Mouse (Mus musculus) thymus, adult 18-20 months (tissue): ENCODE data around the gene Car5a.
A peak's percentile ranks its signal among the peaks of the same experiment; 100 is the strongest.

Source experiments
- DNase-seq, 2 experiments: peaks; one replicate each; pipeline ENCODE4 v3.0.0; 2022; ENCODE audit warnings: mixed read lengths in 2 of 2

The Car5a gene

DNA sequence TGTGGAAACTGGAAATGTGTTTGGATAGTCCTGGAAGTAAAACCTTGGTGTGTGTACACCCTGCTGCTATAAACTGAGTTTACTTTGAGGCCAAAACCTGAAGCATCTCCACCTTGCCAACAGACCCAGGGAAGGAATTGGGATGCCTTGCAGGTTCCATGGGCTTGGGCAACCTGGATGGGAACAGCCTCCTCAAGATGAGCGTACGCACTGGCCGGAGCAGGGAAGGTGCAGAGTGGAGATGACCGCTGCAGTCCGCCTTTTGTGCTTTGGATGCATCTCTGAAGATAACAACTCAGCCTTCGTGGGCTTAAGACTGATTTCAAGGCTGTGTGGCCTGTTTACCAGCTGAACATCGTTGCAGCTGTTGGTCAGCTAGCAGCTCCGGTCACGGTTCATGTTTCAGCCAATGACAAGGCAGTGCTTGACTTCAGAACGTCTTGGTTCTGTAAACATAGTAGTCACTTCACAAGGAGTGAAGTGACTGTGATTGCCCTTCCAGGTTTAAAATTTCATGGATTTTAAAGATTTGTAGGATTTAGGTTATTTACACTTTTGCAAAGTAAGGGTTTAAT lies 10.4 kb upstream of the Car5a start:
- no peak for DNase-seq

DNA sequence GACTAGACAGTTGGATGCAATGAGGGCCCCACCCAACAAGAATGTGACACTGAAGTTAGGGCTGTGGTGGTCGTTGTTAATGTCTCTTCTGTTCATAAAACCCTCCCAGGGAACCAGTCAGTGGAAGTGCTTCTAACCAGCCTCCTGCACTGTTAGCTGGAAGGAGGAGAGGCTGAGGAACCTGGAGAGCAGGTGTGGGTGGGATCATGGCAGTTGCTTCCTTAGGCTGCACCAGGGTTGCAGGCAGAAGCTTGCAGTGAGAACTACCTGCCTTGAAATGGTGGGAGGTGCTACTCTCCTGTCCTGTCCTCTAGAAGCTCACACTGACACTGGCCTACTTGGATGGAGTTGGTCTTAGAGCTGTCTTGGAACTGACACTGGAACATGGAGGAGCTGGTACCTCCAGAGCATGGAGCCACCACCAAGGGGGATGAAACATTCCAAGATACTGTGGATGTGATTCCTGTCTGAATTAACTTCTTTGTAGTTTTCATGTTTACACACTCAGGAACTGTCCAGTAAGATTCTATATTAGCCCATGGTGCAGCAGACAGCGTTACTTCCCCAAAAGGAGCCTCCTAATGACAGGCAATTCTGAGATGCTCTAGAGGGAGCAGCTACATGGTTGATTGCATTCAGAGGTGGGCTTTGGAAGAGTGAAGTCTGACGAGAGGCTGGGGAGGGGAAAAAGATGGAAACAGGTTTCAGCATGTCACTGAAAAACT lies 9.3 kb upstream of the Car5a start:
- DNase-seq, result no peak

DNA sequence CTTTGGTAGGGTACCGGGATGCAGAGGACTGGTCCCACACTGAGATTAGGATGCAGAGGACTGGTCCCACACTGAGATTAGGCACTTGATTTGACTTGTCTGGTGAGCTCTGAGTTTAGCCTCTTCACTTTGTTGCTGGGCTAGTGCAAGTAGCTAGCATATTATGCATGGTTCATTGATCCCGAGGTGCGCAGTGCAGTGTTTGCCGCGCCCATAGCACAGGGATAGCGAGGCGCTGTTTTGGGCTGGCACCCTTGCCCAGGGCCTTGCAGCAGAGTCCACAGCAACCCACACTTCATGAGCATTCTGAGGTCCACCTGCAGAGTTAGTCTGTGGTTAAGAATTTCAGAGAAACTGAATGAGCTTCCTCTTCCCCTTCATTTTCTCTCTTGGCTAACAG lies 8.1 kb upstream of the Car5a start:
- no peak for DNase-seq

DNA sequence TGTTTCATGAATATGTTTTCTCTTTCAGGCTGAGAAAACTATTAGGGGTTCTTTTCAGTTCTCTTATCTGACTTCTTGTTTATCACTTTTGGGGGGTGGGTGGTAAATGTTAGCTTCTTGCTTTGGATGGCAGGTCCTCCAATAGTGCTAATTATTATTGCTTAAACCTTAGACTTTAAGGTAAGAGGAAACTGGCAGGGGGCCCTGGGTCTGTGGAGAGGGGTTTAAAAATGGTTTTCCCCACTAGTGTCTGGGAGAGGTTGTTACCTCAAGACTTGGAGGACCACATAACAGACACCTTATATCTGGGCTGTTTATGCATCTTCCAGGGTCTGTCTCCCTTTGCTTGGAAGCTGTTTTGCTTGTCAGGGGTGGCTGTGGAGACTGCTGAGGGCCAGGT lies 7.4 kb upstream of the Car5a start:
- DNase-seq, result no peak

DNA sequence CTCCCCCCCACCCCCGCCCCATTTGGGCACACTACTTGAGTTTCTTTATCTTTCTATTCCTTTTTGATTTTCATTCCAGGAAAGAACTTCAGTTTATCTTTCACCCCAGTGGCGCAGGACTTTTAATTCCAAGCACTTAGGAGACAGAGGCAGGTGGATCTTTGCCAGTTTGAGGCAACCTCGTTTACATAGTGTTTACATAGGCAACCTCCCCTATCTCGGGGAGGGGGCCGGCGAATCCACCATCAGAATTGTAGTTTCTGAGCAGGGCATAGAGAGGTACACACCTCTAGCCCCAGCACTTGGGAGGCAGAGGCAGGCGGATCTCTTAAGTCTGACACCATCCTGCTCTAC lies 6.9 kb upstream of the Car5a start:
- DNase-seq, result no peak

DNA sequence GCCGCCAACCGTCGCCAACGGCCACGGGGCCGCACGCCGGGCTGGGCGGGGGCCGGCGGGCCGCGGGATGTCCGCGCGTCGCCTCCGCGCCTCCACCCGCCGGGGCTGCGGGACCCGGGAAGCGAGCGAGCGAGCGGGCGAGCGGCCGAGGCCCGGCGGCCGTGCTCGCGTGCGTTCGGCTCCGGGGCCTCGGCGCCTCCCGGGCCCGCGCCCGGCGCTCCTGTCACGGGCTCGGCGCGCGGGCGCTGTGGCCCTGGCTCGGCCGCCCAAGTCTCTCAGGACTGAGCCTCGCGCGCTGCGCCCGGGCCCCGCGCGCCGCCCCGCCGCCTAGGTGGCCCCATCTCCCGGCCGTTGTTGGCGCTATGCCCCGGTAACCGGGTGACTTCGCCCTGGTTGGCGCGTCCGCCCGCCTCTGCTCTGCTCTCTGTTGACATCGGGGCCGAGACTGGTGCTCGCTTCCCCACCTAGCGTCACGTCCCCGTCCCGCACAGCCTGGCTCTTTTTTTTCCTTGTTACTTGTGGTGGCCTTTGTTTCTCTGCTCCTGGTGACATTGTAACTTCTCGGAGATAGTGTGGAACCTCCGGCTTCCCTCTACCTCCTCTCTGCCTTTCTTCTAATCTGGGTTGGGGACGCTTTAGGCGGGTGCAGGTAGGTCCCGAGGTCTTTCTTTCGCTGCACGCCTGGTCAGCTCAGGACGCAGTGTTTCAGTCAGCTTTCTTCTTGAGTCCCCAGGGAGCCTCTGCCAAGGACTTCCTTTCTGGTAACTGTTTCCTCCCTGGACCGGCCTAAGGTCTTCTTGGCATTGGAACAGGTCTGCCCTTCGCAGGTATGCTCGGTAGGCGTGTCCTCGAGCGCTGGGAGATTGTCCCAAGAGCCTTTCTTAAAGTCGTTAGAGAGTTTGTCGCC lies 6.3 kb upstream of the Car5a start:
- peak; percentile 47 to 63 for DNase-seq

DNA sequence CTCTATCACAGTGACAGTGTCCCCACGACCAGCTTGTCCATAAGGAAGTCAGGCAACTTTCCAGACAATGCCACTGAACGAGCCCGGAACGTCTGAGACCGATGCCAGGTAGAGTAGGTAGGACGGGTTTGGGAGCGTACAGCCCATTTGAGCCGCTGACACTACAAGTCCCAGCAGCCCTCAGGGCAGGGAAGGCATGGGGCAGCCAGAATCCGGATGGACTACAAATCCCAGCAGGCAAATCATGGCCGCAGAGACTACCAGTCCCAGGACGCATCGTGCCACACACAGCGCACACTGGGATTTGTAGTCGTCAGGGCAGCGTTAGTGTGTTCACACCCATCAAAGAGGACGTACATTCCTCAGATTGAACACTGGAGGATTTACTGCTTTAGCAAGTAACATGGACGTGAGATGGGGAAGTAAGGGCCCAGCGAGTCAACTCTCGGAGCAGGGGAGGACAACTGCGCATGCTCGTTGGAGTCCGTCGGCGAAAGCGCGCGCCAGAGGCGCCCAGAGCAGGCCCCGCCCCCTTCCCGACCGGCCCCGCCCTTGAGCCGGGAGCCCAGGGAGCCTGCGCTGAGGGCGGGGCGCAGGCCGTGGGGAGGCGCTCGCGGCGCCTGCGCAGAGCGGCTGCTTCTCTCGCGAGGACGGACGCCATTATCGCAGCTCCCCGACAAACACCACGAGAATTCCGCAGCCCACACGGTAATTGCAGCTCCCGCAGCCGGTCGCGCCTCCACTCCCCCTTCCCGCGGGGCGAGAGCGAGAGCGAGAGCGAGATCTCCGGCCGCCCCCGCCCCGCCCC lies 5.4 kb upstream of the Car5a start:
- DNase-seq, result peak; percentile 94 to 97

DNA sequence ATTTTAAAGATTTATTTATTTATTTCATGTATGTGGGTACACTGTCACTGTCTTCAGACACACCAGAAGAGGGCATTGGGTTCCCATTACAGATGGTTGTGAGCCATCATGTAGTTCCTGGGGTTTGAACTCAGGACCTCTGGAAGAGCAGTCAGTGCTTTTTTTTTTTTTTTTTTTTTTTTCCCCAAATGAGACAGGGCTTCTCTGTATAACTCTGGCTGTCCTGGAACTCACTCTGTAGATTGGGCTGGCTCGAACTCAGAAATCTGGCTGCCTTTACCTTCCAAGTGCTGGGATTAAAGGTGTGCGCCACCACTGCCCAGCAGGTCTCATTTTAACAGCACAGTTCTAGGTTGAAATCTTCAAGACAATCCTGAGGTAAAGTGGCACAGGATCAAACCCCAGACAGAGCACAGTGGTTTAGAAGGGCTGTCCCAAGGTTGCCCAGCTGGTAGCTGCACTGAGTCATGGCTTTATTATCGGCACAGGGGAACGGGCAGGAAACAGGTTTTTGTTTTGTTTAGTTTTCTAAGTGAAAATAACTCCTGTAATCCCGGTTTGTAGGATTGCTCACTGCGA lies 4.6 kb upstream of the Car5a start, which contains the start of gene Banp:
TSS of gene Banp (plus strand) at position 529 of the 579 bp plus-strand sequence.
- DNase-seq, result no peak

DNA sequence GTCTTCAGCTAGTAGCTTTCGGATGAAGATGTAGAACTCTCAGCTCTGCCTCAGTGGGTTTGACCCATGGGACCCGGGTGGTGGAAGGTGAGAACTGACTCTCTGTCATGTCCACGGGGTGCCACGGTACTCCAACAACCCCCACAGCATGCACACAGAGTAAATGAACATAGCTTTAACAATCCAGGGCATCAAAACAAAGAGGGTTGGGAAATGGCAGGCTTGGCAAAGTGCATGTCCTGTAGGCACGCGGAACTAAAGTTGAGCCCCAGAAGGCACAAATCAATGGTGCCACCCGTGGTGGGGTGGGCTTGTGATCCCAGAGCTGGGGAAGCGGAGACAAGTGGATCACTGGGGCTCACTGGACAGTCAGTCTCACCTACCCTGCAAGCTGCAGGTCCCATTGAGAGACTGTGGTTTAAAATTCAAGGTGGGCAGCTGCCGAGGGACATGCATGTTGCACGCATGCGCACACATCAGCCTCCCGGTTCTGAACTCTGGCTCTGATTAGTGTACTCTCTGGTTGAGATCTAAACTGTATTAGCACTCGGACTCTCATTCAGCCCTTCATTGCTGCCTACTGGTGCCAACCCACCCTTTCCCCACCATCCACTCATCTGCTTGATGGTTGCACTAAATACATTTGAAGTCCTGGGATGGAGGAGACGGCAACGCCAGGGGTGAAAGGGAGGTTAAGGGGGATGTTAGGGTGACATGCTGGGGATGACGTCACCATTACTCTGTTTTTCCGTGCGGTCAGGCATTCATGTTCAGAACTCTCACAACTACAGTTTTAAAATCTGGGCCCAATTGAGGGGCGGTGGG lies 3.8 kb upstream of the Car5a start:
- no peak for DNase-seq

DNA sequence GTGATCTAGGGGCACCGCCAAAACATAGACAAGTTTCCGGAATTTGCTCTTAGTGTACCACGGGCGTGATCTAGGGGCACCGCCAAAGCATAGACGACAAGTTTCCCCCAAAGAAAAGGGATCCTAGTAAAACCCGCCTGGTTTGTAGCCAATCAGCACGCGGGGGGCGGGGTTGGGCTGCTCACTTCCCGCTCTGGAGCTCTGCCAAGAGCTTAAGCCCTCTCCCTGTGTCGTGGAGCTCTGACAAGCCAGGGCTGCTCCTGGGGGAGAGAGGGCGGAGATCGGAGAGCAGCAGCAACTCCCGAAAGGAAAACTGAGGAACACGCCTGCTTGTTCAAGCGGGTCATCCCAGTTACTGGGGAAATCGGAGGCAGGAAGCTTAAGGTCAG lies 3.0 kb upstream of the Car5a start:
- DNase-seq, result peak; percentile 86 to 87

DNA sequence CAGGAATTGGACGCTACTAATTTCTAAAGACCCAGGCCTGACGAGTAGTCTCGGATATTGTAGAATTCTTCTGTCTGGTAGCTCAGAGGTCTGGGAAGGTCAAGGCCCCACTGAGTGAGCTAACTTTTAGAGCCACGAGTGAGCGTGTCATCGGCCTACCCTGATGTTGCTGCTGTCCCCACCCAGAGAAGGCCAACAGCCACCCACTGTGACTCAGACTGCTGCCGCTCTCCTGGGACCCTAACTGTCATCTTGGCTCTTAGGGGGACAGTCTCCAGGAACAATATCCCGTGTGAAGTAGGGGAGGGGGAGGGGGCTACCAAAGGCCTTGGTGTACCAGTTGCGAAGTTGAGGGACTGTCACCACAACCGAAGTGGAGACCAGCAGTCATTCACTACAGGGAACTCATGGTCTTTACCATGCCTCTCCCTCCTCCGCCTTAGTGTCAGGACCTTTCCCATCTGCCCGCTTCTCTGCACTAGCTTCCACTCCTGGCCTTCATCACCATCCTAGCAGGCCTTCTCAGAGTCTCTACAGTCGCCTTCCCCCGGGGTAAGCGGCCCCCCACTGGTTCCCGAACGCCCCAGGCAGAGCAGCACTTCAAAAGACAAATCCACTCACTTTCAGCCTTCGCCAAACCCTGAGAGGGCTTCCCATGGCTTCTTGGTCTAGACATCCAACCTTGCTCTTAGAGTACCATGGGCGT lies 2.5 kb upstream of the Car5a start:
- no peak for DNase-seq

DNA sequence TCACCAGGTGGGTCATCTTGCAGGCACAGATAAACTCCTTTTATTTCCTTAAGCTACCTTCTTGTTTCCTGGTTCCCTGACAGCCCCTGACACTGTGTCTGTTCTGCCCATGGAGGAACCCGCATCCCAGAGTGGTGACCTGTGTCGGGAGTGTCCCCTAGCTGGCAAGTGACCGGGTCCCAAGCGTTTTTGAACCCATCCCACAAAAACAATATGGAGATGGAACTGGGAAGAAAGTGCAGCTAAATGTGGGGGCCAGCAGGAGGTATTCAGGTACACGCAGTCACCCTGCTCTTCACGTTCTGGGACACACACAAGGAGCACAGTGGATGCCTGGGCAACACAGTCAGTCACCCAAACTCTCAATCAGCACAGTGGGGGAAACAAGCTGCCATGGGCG lies 1.6 kb upstream of the Car5a start:
- DNase-seq, result no peak

DNA sequence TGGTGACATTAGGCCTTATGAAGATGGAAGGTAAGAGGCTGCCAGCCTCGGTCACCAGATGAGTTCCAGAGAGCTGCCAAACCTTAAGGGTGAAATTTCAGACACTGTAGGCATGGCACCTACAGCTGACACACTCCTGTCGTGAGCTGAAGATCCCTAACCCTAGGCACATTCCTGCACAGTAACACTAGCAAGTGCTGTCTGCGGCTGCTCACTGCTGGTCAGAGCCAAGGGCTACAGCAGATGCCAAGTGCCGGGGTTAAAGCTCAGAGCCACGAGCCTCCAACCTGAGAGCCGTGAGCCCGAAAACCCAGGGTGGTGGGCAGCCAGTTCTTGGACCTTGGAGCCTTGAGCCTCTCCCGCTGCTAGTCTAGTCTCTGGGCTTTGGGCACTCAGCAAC lies 988 bp downstream of the Car5a start:
- DNase-seq, result no peak

DNA sequence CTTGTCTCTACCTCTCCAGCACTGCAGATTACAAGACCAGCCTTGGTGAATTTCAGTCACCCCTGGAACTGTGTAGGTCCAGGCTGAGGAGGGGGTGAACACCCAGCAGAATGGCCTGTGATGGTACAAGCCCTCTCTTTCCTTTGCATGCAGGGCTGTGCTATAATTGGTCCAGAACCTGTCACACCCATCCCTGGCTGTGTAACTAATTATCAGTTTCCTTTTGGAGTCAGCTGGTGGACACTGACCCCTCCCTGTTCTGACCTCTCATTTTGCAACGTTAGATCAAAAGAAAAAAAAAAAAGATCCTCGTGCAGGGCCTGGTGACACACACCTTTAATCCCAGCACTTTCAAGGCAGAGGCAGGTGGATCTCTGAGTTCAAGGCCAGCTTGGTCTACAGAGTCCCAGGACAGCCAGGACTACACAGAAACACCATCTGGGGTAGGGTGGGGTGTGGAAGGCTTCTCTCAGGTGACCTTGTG lies 1.6 kb downstream of the Car5a start:
- no peak for DNase-seq

DNA sequence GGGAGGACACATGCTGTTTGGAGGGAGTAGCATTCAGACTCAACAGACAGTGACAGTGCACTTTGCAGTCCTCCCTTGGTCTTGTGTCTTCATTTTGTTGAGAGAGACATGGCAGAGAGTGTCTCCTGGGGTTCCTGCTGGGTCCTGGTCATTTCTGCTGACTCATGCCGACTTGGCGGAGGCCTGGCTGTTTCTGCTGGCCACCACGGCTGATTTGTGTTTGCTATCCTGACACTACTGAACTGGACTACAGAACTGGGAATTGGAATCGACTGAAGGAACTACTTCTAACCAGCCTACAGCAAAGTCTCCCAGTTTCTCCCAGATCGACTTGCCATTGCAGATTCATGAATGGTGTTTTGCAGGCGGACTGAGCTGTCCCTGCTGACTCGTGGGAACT lies 6.0 kb downstream of the Car5a start:
- DNase-seq, result no peak

DNA sequence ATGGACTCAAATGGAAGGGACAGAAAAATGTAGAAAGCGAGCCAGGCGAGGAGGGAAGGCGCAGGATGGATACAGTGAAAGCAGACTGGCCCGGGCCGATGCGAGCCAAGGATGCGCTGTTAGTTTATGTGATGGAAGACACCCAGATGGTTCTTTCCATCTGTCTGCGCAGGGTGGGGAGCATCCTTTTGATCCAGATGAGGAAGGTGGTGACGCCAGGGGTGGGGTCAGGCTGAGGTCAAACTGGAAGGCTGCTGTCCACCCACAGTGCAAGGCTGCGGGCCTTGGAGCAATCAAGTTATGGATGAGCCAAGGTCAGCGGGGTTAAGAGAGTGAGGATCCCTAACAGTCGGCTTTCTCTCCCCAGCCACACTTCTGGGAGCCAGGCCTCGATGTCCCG lies 8.3 kb downstream of the Car5a start:
- no peak for DNase-seq

DNA sequence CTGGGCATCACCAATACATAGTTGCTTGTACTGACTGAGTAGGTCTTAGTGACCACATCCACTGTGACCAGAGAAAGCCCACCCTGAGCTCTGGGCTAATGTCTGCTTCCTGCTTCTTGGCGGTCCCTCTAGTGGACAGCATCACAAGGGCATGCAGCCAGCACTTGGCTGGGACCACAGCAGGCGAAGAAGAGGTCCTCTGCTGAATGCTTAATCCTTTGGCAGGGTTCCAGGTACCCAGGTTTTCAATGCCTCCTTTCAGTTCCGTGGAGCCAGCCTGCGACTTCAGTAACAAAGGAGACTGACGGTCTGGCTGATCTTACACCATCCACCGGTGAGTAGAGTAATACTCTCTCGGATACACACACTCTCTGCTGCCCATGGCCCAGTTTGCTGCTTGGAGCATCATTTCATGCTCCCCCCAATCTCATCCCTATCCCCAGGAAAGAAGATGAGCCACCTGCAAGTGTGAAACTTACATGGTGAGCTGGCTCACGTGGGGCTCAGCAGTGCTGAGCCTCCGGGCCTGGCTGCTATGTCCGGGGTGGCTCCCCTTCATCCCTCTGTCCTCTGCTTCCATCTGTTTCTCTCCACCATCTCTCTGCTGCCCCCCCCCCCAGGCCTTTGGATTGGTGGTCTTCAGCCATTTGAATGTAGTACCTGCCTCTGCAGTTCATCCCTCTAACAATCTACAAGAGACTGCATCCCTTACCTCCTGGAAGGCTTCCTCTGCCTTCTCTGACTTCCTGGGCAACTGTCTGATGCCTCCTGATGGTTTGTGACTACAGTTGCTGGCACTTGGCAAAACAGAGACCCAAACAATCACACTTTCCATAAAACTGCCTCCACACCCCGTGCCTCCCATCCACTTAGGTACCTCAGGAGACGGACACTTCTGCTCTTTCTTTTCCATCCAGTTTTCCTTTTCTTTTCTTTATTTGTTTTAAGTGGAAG lies 9.1 kb downstream of the Car5a start:
- DNase-seq, result no peak

DNA sequence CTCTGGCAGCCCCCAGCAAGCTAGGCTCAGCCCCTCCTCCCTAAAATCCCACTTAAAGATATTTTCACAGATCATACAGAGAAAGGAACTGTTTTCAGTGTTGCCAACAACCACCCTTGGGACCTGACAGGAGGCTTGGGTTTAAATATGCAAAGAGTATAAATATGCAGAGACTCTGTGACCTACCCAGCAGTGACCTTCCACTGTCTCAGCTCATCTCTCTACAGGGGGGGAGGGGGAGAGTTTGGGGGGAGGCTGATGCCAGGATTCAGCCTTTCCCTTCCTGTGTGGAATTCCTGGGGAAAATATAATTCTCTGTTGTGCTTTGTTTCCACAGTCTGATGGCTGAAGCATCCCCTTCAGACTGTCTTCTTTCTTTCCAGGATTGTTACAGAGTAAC lies 9.8 kb downstream of the Car5a start:
- DNase-seq, result no peak

DNA sequence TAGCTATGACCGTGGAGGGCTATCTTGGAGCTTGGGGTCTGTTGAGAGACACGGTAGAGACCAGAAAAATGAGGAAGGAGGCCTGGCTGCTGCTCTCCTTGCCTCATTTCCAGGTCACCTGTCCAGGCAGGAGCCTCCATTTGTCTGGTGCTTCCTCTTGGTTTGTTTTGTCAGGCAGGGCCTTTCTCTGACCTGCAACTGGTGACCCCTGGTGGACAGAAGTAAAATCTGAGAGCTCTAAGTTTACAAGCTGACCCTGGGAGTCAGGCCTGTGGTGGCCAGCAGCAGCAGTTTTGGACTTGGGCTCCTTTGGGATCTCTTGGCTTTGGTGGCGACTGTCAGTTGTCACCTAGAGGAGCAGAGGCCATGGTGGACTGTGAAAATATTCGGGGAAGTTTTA lies 10.2 kb downstream of the Car5a start:
- no peak for DNase-seq
